Mouse (Mus musculus): ENCODE results near the gene Gm21836.
"Not testable (repeated sequence)": the region's sequence is repeated elsewhere in the genome, so short reads cannot be mapped to it uniquely, and the experiment has no call there.

The Gm21836 gene

GRCm38 (mm10) chr9:124493693-124494092, at the start of gene Gm21836:
Gene Gm21836, minus strand, starts transcription at chr9:124493793.
- DNase-seq (ENCODE audit: low read depth, low spot score) = not testable (repeated sequence)

- DNase-seq (ENCODE audit: low read depth, low spot score) = not testable (repeated sequence)
These were observed 13.1 kb downstream of the Gm21836 start for GRCm38 (mm10) chr9:124480361-124480980.

GRCm38 (mm10) chr9:124478081-124478480, 15.5 kb downstream of the Gm21836 start:
- no peak for DNase-seq (ENCODE audit: low read depth, low spot score)

- no peak for DNase-seq (ENCODE audit: low read depth, low spot score)
These were observed 17.3 kb downstream of the Gm21836 start, which contains the start of gene Ppp2r3d for GRCm38 (mm10) chr9:124476096-124476902. Gene Ppp2r3d, minus strand, starts transcription at chr9:124476898.

GRCm38 (mm10) chr9:124475689-124476088, 17.9 kb downstream of the Gm21836 start:
- no peak for DNase-seq (ENCODE audit: low read depth, low spot score)

- DNase-seq (ENCODE audit: low read depth, low spot score) = no peak
These were observed 37.0 kb downstream of the Gm21836 start for GRCm38 (mm10) chr9:124456572-124456971.

Data from skeletal muscle tissue, adult 2 months (tissue).